Mouse (Mus musculus) lung, postnatal 10 days (tissue): ENCODE measurements at regions not wholly inside any gene's neighbourhood (a gene's known extent, or its start where the extent isn't known, plus 50 kb on each side); places are given as distances from the start of the nearest gene placed in this dataset.

Experiments used
- DNase-seq: peaks from one replicate; pipeline ENCODE4 v3.0.0; 2021

DNA sequence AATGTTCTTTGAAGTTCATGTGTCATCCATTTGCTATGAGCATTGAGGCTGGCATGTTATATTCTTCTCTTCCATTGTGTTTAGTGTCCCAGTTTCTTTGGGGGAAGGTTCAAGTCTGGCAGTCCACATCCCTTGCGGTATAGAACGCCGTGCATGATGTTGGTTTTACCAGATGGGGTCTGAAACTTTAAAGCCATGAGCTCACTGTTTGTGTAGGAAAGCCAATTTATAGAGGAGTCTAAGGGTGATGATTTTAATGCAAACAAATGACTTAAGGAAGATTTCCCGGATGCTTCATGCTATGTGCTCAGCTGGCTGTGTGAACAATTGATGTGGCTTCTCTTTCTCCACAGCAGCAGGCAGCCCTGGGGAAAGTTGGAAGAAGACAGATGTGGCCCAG is 104.0 kb upstream of the Hey2 start:
- DNase-seq, result no peak

DNA sequence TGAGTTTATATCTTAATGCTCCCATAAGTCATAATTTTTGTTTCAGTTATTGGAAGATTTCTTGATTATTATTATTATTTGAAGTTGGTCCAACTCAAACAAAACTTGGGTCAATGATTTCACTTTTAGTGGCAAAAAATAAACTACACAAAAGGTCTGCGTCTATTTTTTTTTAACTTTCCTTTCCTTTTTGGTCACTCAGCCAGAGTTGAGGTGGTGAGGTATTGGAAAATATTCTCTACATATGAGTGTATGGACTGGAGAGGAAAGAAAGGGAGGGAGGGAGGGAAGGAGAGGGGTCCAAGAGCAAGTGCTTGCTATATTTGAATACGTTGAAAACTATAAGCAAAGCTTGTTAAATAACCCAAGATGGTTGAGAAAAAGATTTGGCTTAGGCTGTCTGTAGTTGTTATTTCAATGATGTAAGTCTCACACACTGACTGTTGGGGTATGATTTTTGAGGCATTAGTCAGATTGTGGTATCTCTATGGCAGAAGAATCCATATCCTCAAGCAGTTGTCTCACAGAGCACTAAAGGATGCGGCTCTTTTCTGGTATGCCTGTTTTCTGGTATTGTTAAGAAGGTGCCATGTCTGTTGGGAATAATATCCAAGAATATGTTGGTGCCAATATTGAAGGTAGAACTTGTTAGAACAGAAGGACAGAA is 75.9 kb upstream of the Hey2 start:
- no peak for DNase-seq

DNA sequence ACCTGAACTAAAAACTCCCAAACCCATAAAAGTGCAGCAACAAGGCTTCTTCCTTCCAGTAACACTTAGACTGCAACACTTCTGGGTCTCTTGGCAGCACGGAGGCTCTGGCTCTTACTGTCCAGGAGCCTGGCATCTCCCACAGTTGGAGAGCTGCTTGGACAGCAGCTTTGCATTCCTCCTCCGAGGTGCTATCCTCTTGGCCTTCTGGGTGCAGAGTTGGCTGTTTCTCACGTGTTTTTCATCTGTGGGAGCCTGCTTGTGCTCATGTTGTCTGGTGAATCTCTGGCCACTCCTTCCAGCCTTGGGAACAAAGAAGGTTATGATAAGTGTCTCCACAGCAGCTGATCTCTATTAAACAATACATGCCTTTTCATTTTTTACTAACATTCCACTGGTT is 51.2 kb upstream of the Hey2 start:
- DNase-seq, result no peak
